In the genomic region with DNA sequence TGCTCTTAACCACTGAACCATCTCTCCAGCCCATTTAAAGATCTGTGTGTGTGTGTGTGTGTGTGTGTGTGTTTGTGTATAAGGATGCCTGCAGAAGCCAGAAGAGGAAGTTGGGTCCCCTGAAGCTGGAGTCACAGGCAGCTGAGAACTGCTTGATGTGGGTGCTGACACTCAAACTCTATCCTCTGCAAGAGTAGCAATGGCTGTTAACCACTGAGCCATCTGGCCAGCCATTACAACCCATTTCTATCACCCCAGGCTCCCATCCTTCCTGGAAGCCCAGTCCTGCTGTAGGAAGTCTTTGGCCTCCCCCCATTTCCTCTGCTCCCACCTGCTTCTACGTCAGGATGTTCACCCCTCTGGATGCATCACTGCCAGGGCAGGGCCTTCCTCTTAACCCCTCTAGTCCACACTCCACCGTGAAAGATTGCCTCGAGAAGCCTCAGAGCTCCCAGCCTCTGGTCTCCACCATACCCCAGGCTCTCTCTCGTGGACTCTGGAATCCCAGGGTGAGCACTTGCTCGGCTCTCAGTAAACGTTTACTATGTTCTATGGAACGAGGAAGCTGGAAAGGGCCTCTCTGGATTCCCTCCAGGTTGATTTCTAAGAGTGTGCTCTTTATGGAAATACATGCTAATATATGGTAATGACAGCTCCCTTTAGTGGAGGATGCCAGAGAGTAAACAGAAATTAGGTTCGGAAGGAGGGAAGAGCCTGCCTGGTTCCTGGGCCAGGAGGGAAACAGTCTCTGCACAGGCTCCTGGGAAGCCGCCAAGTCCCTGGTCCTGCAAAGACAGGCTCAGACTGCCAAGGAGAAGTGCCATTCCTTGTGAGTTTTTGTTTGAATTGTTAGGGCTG, we compare ENCODE assay signal across 9 mouse cellular contexts. TPM values are rescaled to one million over a fixed set of nuclear protein-coding genes. Genes with fewer than 3 reads are reported as not detected.
DNase-seq lines count a peak whose midpoint lies in the region; ATAC-seq lines count a peak whose summit lies in the region.
"Had no signal": no experiment of that assay in that cellular context is flagged by ENCODE, and none has a peak within 500 bp of the region (broad histone marks: within the 10 kb centered on the region; RNA-seq: fewer than 3 reads in every experiment).

No protein-coding gene starts in this region.

- peak overlapping the region; percentile 95 for H3K27ac ChIP-seq in lung, embryonic 15.5 days
- peak overlapping the region; percentile 23; the same call in 1 of the 2 replicates for H3K27ac ChIP-seq in stomach, embryonic 15.5 days
- H3K27ac ChIP-seq: neural tube, embryonic 12.5 days had no signal

- H3K27me3 ChIP-seq in lung, embryonic 15.5 days = no peaks in the 10 kb centered on the region
- H3K27me3 ChIP-seq in stomach, embryonic 15.5 days (replicated peaks) = no peaks in the 10 kb centered on the region
- H3K27me3 ChIP-seq: neural tube, embryonic 12.5 days had no signal

- peaks cover 15% of the 10 kb centered on the region for H3K36me3 ChIP-seq in lung, embryonic 15.5 days
- H3K36me3 ChIP-seq in stomach, embryonic 15.5 days = peaks cover 8% of the 10 kb centered on the region; the same call in 1 of the 2 replicates

- no peaks in the 10 kb centered on the region for H3K9me3 ChIP-seq in lung, embryonic 15.5 days
- H3K9me3 ChIP-seq in stomach, embryonic 15.5 days = no peaks in the 10 kb centered on the region
- H3K9me3 ChIP-seq: neural tube, embryonic 12.5 days had no signal

- H3K9ac ChIP-seq in lung, embryonic 15.5 days = no peak overlapping the region; the same call in 1 of the 2 replicates
- H3K9ac ChIP-seq in stomach, embryonic 15.5 days = no peak overlapping the region
- H3K9ac ChIP-seq: neural tube, embryonic 12.5 days had no signal

- WGBS in lung, embryonic 15.5 days = 14% methylated on average over 9 of the region's 9 CpGs
- WGBS in stomach, embryonic 15.5 days = 25% methylated on average over 9 of the region's 9 CpGs

- DNase-seq in frontal cortex, postnatal 25 days (ENCODE audit: low spot score in 2 of 2) = no peak
- DNase-seq in urinary bladder, adult 18-20 months (ENCODE audit: low spot score in 2 of 2) = peak; percentile 33 to 51
- DNase-seq in urinary bladder, postnatal 10 days (ENCODE audit: low spot score) = no peak
- DNase-seq in induced T-regulatory cell, adult 2 months (ENCODE audit: low read depth) = peak; percentile 32

- H3K4me1 ChIP-seq in lung, embryonic 15.5 days = peaks cover 36% of the 10 kb centered on the region
- H3K4me1 ChIP-seq in stomach, embryonic 15.5 days = peaks cover 22% of the 10 kb centered on the region

- peak overlapping the region; percentile 31 for H3K4me2 ChIP-seq in lung, embryonic 15.5 days
- H3K4me2 ChIP-seq in stomach, embryonic 15.5 days = no peak overlapping the region
- H3K4me2 ChIP-seq: neural tube, embryonic 12.5 days had no signal

- peak; percentile 70 for ATAC-seq in frontal cortex, adult (ENCODE audit: low TSS enrichment)
- peak; percentile 41; the same call in 1 of the 2 replicates for ATAC-seq in lung, embryonic 15.5 days (ENCODE audit: borderline replicate concordance, extremely low read depth, low FRiP score, low TSS enrichment)
- ATAC-seq in stomach, embryonic 15.5 days (ENCODE audit: insufficient read depth, low FRiP score, low read depth) = no peak
- no peak for ATAC-seq in megakaryocyte progenitor cell, adult 5-6 weeks (replicated peaks; ENCODE audit: poor library complexity)

- H3K4me3 ChIP-seq in lung, embryonic 15.5 days = no peak overlapping the region
- no peak overlapping the region for H3K4me3 ChIP-seq in stomach, embryonic 15.5 days (replicated peaks)
- H3K4me3 ChIP-seq: neural tube, embryonic 12.5 days had no signal

RNA-seq across cellular contexts. Expression of gene Orai2, which starts 3.3 kb away (rescaled TPM):
- polyA plus RNA-seq in lung, embryonic 15.5 days (2015; fragmentation: Nextera tagmentation; extraction: Ambion mirVana) = 7.7 and 8.3 TPM in 2 replicates
- polyA plus RNA-seq in stomach, embryonic 15.5 days (2015; fragmentation: Nextera tagmentation; extraction: Ambion mirVana) = 7.0 and 7.5 TPM in 2 replicates
- 16.4 and 16.7 TPM in 2 replicates for total RNA-seq in megakaryocyte progenitor cell, adult 5-6 weeks (2015)
- total RNA-seq in megakaryocyte progenitor cell, adult 5-6 weeks (2017) = 21.2 and 26.9 TPM in 2 replicates

RNA-seq across cellular contexts. Expression of gene Prkrip1, which starts 24.9 kb away (rescaled TPM):
- 37.7 and 42.8 TPM in 2 replicates for polyA plus RNA-seq in lung, embryonic 15.5 days (2015; fragmentation: Nextera tagmentation; extraction: Ambion mirVana)
- polyA plus RNA-seq in stomach, embryonic 15.5 days (2015; fragmentation: Nextera tagmentation; extraction: Ambion mirVana) = 36.8 and 41.7 TPM in 2 replicates
- 21.0 and 26.5 TPM in 2 replicates for total RNA-seq in megakaryocyte progenitor cell, adult 5-6 weeks (2015)
- total RNA-seq in megakaryocyte progenitor cell, adult 5-6 weeks (2017) = 51.5 and 78.2 TPM in 2 replicates

RNA-seq across cellular contexts. Expression of gene Alkbh4, which starts 37.9 kb away (rescaled TPM):
- 15.4 and 18.0 TPM in 2 replicates for polyA plus RNA-seq in lung, embryonic 15.5 days (2015; fragmentation: Nextera tagmentation; extraction: Ambion mirVana)
- 16.5 and 17.1 TPM in 2 replicates for polyA plus RNA-seq in stomach, embryonic 15.5 days (2015; fragmentation: Nextera tagmentation; extraction: Ambion mirVana)
- total RNA-seq in megakaryocyte progenitor cell, adult 5-6 weeks (2015) = 15.6 and 18.5 TPM in 2 replicates
- 8.4 and 12.9 TPM in 2 replicates for total RNA-seq in megakaryocyte progenitor cell, adult 5-6 weeks (2017)

RNA-seq across cellular contexts. Expression of gene Lrwd1, which starts 38.0 kb away (rescaled TPM):
- polyA plus RNA-seq in lung, embryonic 15.5 days (2015; fragmentation: Nextera tagmentation; extraction: Ambion mirVana) = 36.7 and 37.5 TPM in 2 replicates
- 27.2 and 28.5 TPM in 2 replicates for polyA plus RNA-seq in stomach, embryonic 15.5 days (2015; fragmentation: Nextera tagmentation; extraction: Ambion mirVana)
- 13.2 and 16.5 TPM in 2 replicates for total RNA-seq in megakaryocyte progenitor cell, adult 5-6 weeks (2015)
- total RNA-seq in megakaryocyte progenitor cell, adult 5-6 weeks (2017) = 52.6 and 56.5 TPM in 2 replicates

RNA-seq across cellular contexts. Expression of gene Polr2j, which starts 57.4 kb away (rescaled TPM):
- polyA plus RNA-seq in lung, embryonic 15.5 days (2015; fragmentation: Nextera tagmentation; extraction: Ambion mirVana) = 198 and 223 TPM in 2 replicates
- polyA plus RNA-seq in stomach, embryonic 15.5 days (2015; fragmentation: Nextera tagmentation; extraction: Ambion mirVana) = 209 and 218 TPM in 2 replicates
- 115 and 120 TPM in 2 replicates for total RNA-seq in megakaryocyte progenitor cell, adult 5-6 weeks (2015)
- 127 and 153 TPM in 2 replicates for total RNA-seq in megakaryocyte progenitor cell, adult 5-6 weeks (2017)

Comparison
In these comparisons a context has a peak if more than half of its experiments do, and no peak if none do; other contexts are left out.
1. DNase-seq: peak in urinary bladder, adult 18-20 months (2 of 2) and induced T-regulatory cell, adult 2 months (single experiment); none in frontal cortex, postnatal 25 days (0 of 2) and urinary bladder, postnatal 10 days (single experiment).
2. ATAC-seq: peak in frontal cortex, adult (single experiment) and lung, embryonic 15.5 days (single experiment); none in stomach, embryonic 15.5 days (single experiment) and megakaryocyte progenitor cell, adult 5-6 weeks (single experiment).